Mouse (Mus musculus): ENCODE results near the gene Fam206a.

Gene Fam206a

DNA sequence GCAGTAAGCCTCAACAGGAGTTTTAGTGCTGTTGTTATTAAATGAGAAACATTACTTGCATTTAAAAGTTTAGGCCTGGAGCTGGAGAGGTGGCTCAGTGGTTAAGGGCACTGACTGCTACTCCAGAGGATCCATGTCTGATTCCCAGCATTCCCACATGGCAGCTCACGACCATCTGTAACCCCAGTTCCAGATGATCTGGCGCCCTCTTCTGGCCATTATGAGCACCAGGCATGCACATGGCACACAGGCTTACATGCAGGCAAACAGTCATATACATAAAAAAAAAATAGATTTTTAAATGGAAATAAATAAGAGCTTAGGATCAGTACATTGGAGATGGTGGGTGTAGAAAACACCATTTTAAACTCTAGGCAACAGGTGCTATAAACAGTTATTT lies 41.8 kb downstream of the Fam206a start:
- in situ Hi-C loops (cut with MboI; ENCODE audit: low sequenced_read_pairs), result no loop called here

DNA sequence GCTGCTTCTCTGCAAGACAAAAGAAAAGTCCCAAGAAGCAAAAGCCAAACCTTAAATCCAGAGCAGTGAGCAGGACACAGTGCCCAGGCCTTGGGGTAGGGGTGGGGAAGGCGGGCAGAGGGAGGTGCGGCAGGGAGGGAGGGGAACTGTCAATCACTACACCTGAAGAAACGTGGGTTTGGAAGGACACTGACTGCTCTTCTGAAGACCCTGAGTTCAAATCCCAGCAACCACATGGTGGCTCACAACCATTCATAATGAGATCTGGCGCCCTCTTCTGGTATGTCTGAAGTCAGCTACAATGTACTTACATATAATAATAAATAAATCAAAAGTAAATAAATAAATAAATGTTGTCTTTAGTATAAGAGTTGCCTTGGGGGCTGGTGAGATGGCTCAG lies 42.8 kb downstream of the Fam206a start:
- in situ Hi-C loops (cut with MboI; ENCODE audit: low sequenced_read_pairs), result no loop called here

DNA sequence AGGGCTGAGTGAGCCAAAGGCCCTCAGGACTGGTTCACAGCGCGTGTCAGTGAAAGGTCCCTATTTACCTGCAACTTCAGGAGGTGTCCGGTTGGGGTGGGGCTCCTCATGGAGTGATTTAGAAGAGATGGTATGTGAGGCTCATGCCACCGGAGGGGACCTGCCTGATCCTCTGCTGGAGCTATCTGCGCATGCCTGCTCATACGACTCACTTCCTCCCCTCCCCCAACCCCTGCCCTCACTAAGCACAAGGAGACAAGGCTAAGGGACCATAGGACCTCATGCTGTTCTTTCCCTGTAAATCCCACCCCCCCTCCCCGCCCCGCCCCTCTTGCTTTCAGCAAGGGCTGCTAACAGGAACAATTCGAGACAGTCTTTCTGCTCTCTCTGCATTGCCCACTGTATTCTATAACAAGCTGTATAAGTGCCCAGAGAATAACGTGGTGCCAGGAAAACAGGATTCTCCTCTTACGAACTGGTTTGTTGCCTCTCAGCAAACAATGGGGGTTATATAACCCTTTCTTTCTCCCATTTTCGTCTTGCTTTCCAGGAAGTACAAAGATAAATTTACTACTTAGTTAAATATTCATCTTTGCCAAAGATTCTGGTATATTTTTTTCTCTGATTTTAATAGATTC lies 43.9 kb downstream of the Fam206a start:
- in situ Hi-C loops (cut with MboI; ENCODE audit: low sequenced_read_pairs), result no loop called here

DNA sequence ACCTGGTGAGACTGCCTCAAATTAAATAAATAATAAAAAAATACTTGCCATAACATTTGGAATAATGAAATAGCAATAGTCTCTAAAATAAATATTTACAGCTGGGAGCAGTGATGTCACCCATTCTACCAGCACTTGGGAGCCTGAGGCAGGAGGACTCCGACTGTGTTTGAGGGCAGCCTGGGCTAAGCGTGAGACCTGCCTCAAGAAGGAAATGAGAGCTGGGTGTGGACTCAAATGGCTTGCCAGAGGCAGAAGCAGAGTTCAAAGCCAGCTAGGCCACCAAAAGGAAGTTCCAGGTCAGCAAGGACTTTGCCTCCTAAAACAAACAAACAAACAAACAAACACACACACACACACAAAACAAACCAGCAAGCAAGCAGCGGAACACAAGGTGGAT lies 45.3 kb downstream of the Fam206a start:
- in situ Hi-C loops (cut with MboI; ENCODE audit: low sequenced_read_pairs), result no loop called here

DNA sequence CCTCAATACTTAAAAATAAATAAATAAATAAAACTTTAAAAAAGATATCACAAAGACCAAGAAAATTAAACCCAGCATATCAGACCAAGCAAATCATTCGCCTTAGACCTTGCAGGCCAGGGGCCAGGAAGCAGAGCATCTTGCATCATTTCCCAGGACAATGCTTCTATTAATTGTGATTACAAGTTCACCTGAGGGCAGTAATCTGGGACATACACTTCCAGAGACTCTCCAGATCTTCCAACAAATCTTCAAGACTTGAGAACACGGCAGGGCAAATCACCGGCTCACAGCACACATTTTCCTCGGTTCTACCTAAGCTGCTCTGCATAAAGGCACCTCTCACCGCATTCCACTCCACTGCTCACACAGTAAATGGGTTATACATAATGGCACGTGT lies 45.9 kb downstream of the Fam206a start:
- in situ Hi-C loops (cut with MboI; ENCODE audit: low sequenced_read_pairs), result no loop called here

DNA sequence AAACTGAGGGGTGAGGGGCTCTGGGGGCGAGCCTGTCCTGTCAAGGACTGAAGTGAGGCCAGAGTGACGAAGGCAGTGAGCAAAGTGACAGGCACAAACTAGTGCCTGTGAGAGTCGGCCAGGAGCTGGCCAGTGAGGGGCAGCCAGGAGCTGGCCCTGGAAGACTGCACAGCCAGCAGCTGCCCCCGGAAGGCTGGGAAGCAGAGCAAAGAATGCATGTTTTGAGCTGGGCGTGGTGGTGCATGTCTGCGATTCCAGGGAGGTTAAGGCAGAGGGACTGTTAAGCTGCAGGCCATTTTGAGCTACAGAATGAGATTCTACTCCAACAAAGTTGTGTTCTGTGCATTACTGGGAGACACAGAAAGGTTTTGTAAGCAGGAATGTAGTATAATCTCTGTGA lies 48.6 kb downstream of the Fam206a start:
- in situ Hi-C loops (cut with MboI; ENCODE audit: low sequenced_read_pairs), result no loop called here

DNA sequence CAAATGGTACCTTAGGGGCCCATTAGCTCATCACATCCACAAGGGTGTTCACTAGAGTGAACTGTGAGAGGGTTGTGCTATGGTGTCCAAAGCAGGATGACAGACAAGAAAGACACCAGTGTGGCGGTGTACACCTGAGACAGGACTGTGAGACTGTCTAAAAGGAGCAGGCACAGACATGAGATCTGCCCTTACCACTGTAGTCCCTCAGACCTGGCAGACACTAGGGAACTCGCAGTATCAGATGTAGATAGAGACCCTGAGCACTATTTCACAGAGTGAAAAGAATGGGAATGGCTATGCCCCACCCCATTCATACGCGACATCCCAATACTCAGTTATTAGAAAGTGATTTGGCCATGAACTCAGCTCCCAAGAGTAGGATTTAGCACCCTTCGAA lies 53.8 kb downstream of the Fam206a start:
- in situ Hi-C loops (cut with MboI; ENCODE audit: low sequenced_read_pairs), result no loop called here

DNA sequence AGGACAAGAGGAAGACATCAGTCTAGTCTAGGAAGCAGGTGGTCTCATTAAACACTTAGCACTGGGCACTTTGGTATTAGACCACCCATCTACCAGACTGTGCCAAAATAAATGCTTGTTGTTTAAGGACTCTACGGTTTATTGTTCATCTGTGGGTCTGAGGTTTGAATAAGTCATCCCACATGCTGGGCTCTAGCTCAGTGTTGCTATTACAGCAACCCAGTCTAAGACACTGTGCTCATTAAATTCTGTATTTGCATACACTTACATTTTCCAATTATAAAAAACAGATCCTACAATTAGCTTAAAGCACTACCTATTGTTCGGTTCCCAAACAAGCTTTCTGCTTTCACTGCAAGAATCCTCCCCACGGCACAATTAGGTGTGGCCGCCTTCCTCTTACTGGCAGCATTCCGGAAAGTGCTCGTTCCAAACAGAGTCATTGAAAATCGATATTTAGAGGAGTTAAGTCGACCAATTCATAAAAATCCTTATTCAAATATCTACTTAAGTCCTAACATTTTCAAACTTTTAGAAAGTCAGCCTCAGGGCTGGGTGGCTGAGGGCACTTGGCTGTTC lies 54.3 kb downstream of the Fam206a start:
- in situ Hi-C loops (cut with MboI; ENCODE audit: low sequenced_read_pairs), result no loop called here

DNA sequence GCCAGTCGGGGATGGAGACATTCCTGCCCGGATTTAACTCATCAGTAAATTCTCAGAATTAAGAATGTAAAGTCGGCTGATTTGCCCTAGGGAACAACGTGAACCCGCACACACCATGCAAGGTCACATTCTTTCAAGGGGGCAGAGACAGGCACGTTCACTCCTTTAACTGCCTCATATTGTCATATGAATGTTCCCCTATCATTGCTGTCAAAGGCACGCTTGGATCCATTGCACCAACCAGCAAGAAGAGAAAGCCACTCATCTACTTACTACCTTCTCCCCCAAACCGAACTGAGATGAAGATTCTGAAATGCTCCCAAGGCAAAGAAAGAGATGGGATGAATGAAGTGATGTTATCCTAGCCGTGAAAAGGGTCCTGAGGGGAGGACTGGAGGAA lies 56.6 kb downstream of the Fam206a start:
- in situ Hi-C loops (cut with MboI; ENCODE audit: low sequenced_read_pairs), result no loop called here

Measured in CH12F3 (cell line).